Mouse (Mus musculus): ENCODE data around the gene Lce1a1. TPM values are rescaled to one million over a fixed set of nuclear protein-coding genes. Genes with fewer than 3 reads are reported as not detected.

Lce1a1 gene
- polyA plus RNA-seq, 1 experiment from 2014 or later = not detected

- ATAC-seq (ENCODE audit: low FRiP score) = no peak
- 87% methylated on average over 1 of the region's 1 CpGs for WGBS
- Histone ChIP-seq H3K9ac (replicated peaks) (no peak overlapping the region), H3K4me1 (no peaks in the 10 kb centered on the region), H3K27me3 (replicated peaks) (no peaks in the 10 kb centered on the region), H3K4me3 (replicated peaks) (no peak overlapping the region), H3K4me2 (no peak overlapping the region), H3K27ac (replicated peaks) (no peak overlapping the region), H3K9me3 (replicated peaks) (no peaks in the 10 kb centered on the region), H3K36me3 (no peaks in the 10 kb centered on the region)
Observed at GRCm38 (mm10) chr3:92609804-92610203, 38.3 kb downstream of the Lce1a1 start.

GRCm38 (mm10) chr3:92607392-92607791 lies 40.7 kb downstream of the Lce1a1 start, which contains the start of gene 2210017I01Rik:
TSS of gene 2210017I01Rik (minus strand) at chr3:92607492.
- H3K9ac ChIP-seq (replicated peaks) = no peak within 1 kb of the TSS
- H3K4me2 ChIP-seq = no peak within 1 kb of the TSS
- H3K36me3 ChIP-seq = no peaks in the 10 kb centered on the region
- no peaks in the 10 kb centered on the region for H3K9me3 ChIP-seq (replicated peaks)
- ATAC-seq (ENCODE audit: low FRiP score) = no peak
- H3K27ac ChIP-seq (replicated peaks) = no peak within 1 kb of the TSS
- no peaks in the 10 kb centered on the region for H3K27me3 ChIP-seq (replicated peaks)
- no peaks in the 10 kb centered on the region for H3K4me1 ChIP-seq
- H3K4me3 ChIP-seq (replicated peaks) = no peak within 1 kb of the TSS

GRCm38 (mm10) chr3:92602169-92602568 lies 45.9 kb downstream of the Lce1a1 start:
- 43% methylated on average over 1 of the region's 1 CpGs for WGBS
- H3K9me3 ChIP-seq (replicated peaks) = peaks cover 4% of the 10 kb centered on the region; the same call in 1 of the 2 replicates
- H3K27ac ChIP-seq (replicated peaks) = no peak overlapping the region
- H3K4me3 ChIP-seq (replicated peaks) = no peak overlapping the region
- H3K27me3 ChIP-seq (replicated peaks) = no peaks in the 10 kb centered on the region
- H3K4me1 ChIP-seq = no peaks in the 10 kb centered on the region
- H3K9ac ChIP-seq (replicated peaks) = no peak overlapping the region
- H3K36me3 ChIP-seq = no peaks in the 10 kb centered on the region
- H3K4me2 ChIP-seq = no peak overlapping the region
- ATAC-seq (ENCODE audit: low FRiP score) = no peak

- Histone ChIP-seq H3K27me3 (replicated peaks) (no peaks in the 10 kb centered on the region), H3K9me3 (replicated peaks) (peaks cover 4% of the 10 kb centered on the region; the same call in 1 of the 2 replicates), H3K4me3 (replicated peaks) (no peak overlapping the region), H3K9ac (replicated peaks) (no peak overlapping the region), H3K4me1 (no peaks in the 10 kb centered on the region), H3K4me2 (no peak overlapping the region), H3K36me3 (no peaks in the 10 kb centered on the region), H3K27ac (replicated peaks) (no peak overlapping the region)
- WGBS = 50% methylated on average over 1 of the region's 1 CpGs
- no peak for ATAC-seq (ENCODE audit: low FRiP score)
Observed at GRCm38 (mm10) chr3:92600456-92600855, 47.7 kb downstream of the Lce1a1 start.

GRCm38 (mm10) chr3:92599973-92600372 lies 48.1 kb downstream of the Lce1a1 start:
- no peak overlapping the region for H3K4me2 ChIP-seq
- peaks cover 4% of the 10 kb centered on the region; the same call in 1 of the 2 replicates for H3K9me3 ChIP-seq (replicated peaks)
- H3K9ac ChIP-seq (replicated peaks) = no peak overlapping the region
- H3K27me3 ChIP-seq (replicated peaks) = no peaks in the 10 kb centered on the region
- H3K4me1 ChIP-seq = no peaks in the 10 kb centered on the region
- H3K27ac ChIP-seq (replicated peaks) = no peak overlapping the region
- no peak overlapping the region for H3K4me3 ChIP-seq (replicated peaks)
- H3K36me3 ChIP-seq = no peaks in the 10 kb centered on the region
- no peak for ATAC-seq (ENCODE audit: low FRiP score)

GRCm38 (mm10) chr3:92598429-92598828 lies 49.7 kb downstream of the Lce1a1 start:
- H3K27me3 ChIP-seq (replicated peaks) = no peaks in the 10 kb centered on the region
- no peaks in the 10 kb centered on the region for H3K4me1 ChIP-seq
- H3K9me3 ChIP-seq (replicated peaks) = peaks cover 4% of the 10 kb centered on the region; the same call in 1 of the 2 replicates
- no peak overlapping the region for H3K4me2 ChIP-seq
- H3K9ac ChIP-seq (replicated peaks) = no peak overlapping the region
- H3K36me3 ChIP-seq = no peaks in the 10 kb centered on the region
- 93% methylated on average over 2 of the region's 2 CpGs for WGBS
- ATAC-seq (ENCODE audit: low FRiP score) = no peak
- H3K4me3 ChIP-seq (replicated peaks) = no peak overlapping the region
- H3K27ac ChIP-seq (replicated peaks) = no peak overlapping the region

Other genes starting within 250 kb of the Lce1a1 start
- not detected in 2 replicates for gene Sprr2i, start 240.3 kb downstream of the Lce1a1 start, polyA plus RNA-seq (2015; fragmentation: Nextera tagmentation; extraction: Ambion mirVana)
- gene Sprr2j-ps, start 230.2 kb downstream of the Lce1a1 start, polyA plus RNA-seq (2015; fragmentation: Nextera tagmentation; extraction: Ambion mirVana) = not detected in 2 replicates
- gene Gm9774, start 218.9 kb downstream of the Lce1a1 start, polyA plus RNA-seq (2015; fragmentation: Nextera tagmentation; extraction: Ambion mirVana) = 8.1 and 9.3 TPM in 2 replicates
- not detected in 2 replicates for gene Sprr2k, start 215.7 kb downstream of the Lce1a1 start, polyA plus RNA-seq (2015; fragmentation: Nextera tagmentation; extraction: Ambion mirVana)
- not detected in 2 replicates for gene Sprr1b, start 209.5 kb downstream of the Lce1a1 start, polyA plus RNA-seq (2015; fragmentation: Nextera tagmentation; extraction: Ambion mirVana)
- gene Sprr3, start 189.6 kb downstream of the Lce1a1 start, polyA plus RNA-seq (2015; fragmentation: Nextera tagmentation; extraction: Ambion mirVana) = 0.14 TPM in 1 of 2 replicates, not detected in the other
- 0.52 and 1.6 TPM in 2 replicates for gene Sprr1a, start 162.4 kb downstream of the Lce1a1 start, polyA plus RNA-seq (2015; fragmentation: Nextera tagmentation; extraction: Ambion mirVana)
- gene Sprr4, start 147.8 kb downstream of the Lce1a1 start, polyA plus RNA-seq (2015; fragmentation: Nextera tagmentation; extraction: Ambion mirVana) = not detected in 2 replicates
- gene 2310046K23Rik, start 113.8 kb downstream of the Lce1a1 start, polyA plus RNA-seq (2015; fragmentation: Nextera tagmentation; extraction: Ambion mirVana) = not detected in 2 replicates
- gene Ivl, start 74.6 kb downstream of the Lce1a1 start, polyA plus RNA-seq (2015; fragmentation: Nextera tagmentation; extraction: Ambion mirVana) = not detected in 2 replicates
- gene Smcp, start 59.3 kb downstream of the Lce1a1 start, polyA plus RNA-seq (2015; fragmentation: Nextera tagmentation; extraction: Ambion mirVana) = not detected in 2 replicates
- not detected in 2 replicates for gene 2210017I01Rik, start 40.8 kb downstream of the Lce1a1 start, polyA plus RNA-seq (2015; fragmentation: Nextera tagmentation; extraction: Ambion mirVana)
- not detected in 2 replicates for gene Lce6a, start 26.6 kb downstream of the Lce1a1 start, polyA plus RNA-seq (2015; fragmentation: Nextera tagmentation; extraction: Ambion mirVana)
- not detected in 2 replicates for gene Lce1b, start 8.6 kb upstream of the Lce1a1 start, polyA plus RNA-seq (2015; fragmentation: Nextera tagmentation; extraction: Ambion mirVana)
- gene Lce1a2, start 22.0 kb upstream of the Lce1a1 start, polyA plus RNA-seq (2015; fragmentation: Nextera tagmentation; extraction: Ambion mirVana) = not detected in 2 replicates
- gene Lce1c, start 30.9 kb upstream of the Lce1a1 start, polyA plus RNA-seq (2015; fragmentation: Nextera tagmentation; extraction: Ambion mirVana) = not detected in 2 replicates
- gene Lce1d, start 38.9 kb upstream of the Lce1a1 start, polyA plus RNA-seq (2015; fragmentation: Nextera tagmentation; extraction: Ambion mirVana) = not detected in 2 replicates
- not detected in 2 replicates for gene Lce1e, start 60.8 kb upstream of the Lce1a1 start, polyA plus RNA-seq (2015; fragmentation: Nextera tagmentation; extraction: Ambion mirVana)
- not detected in 2 replicates for gene Lce1f, start 72.0 kb upstream of the Lce1a1 start, polyA plus RNA-seq (2015; fragmentation: Nextera tagmentation; extraction: Ambion mirVana)
- not detected in 2 replicates for gene Gm38119, start 90.8 kb upstream of the Lce1a1 start, polyA plus RNA-seq (2015; fragmentation: Nextera tagmentation; extraction: Ambion mirVana)
- gene Lce1g, start 104.0 kb upstream of the Lce1a1 start, polyA plus RNA-seq (2015; fragmentation: Nextera tagmentation; extraction: Ambion mirVana) = not detected in 2 replicates
- not detected in 2 replicates for gene Lce1h, start 116.8 kb upstream of the Lce1a1 start, polyA plus RNA-seq (2015; fragmentation: Nextera tagmentation; extraction: Ambion mirVana)
- not detected in 2 replicates for gene Lce1i, start 130.6 kb upstream of the Lce1a1 start, polyA plus RNA-seq (2015; fragmentation: Nextera tagmentation; extraction: Ambion mirVana)
- gene Lce1j, start 142.2 kb upstream of the Lce1a1 start, polyA plus RNA-seq (2015; fragmentation: Nextera tagmentation; extraction: Ambion mirVana) = not detected in 2 replicates
- gene Lce1k, start 159.6 kb upstream of the Lce1a1 start, polyA plus RNA-seq (2015; fragmentation: Nextera tagmentation; extraction: Ambion mirVana) = not detected in 2 replicates
- gene Kprp, start 178.9 kb upstream of the Lce1a1 start, polyA plus RNA-seq (2015; fragmentation: Nextera tagmentation; extraction: Ambion mirVana) = not detected in 2 replicates
- not detected in 2 replicates for gene Lce1l, start 203.0 kb upstream of the Lce1a1 start, polyA plus RNA-seq (2015; fragmentation: Nextera tagmentation; extraction: Ambion mirVana)
- gene 2310050C09Rik, start 221.9 kb upstream of the Lce1a1 start, polyA plus RNA-seq (2015; fragmentation: Nextera tagmentation; extraction: Ambion mirVana) = not detected in 2 replicates

Measured in neural tube, embryonic 15.5 days (tissue).